Mouse (Mus musculus) urinary bladder, adult 2 months (tissue): ENCODE results near the gene Crtc3. TPM values are rescaled to one million over a fixed set of nuclear protein-coding genes. Genes with fewer than 3 reads are reported as not detected.

Experiments
- DNase-seq: peaks from one replicate; pipeline ENCODE4 v3.0.0; 2022; ENCODE audit warnings: low spot score
- polyA plus RNA-seq: library from polyadenylated mRNA; depleted of rRNA; stranded (reverse); fragments of >200 nt; gene quantifications from 2 replicates; pipeline ENCODE4 v1.2.3, GENCODE M21; 2012

Gene Crtc3
- polyA plus RNA-seq, 1 experiment: 12.0 TPM

GRCm38 (mm10) chr7:80602574-80602973, 86.1 kb downstream of the Crtc3 start:
- DNase-seq: no peak

- DNase-seq: no peak
These were observed 90.2 kb downstream of the Crtc3 start for GRCm38 (mm10) chr7:80598436-80598985.

- no peak for DNase-seq
These were observed 90.8 kb downstream of the Crtc3 start for GRCm38 (mm10) chr7:80597900-80598299.

GRCm38 (mm10) chr7:80589054-80589746, 99.5 kb downstream of the Crtc3 start:
- no peak for DNase-seq

GRCm38 (mm10) chr7:80587684-80588083, 101.0 kb downstream of the Crtc3 start:
- DNase-seq: no peak

GRCm38 (mm10) chr7:80586681-80587660, 101.7 kb downstream of the Crtc3 start:
- no peak for DNase-seq

- no peak for DNase-seq
These were observed 102.5 kb downstream of the Crtc3 start for GRCm38 (mm10) chr7:80586161-80586560.

- no peak for DNase-seq
These were observed 103.3 kb downstream of the Crtc3 start for GRCm38 (mm10) chr7:80585380-80585779.

GRCm38 (mm10) chr7:80583981-80584380, 104.7 kb downstream of the Crtc3 start:
- DNase-seq: no peak

GRCm38 (mm10) chr7:80582821-80583451, 105.7 kb downstream of the Crtc3 start:
- no peak for DNase-seq

- no peak for DNase-seq
These were observed 108.3 kb downstream of the Crtc3 start for GRCm38 (mm10) chr7:80580368-80580767.

GRCm38 (mm10) chr7:80577417-80577980, 111.2 kb downstream of the Crtc3 start:
- DNase-seq: no peak

- no peak for DNase-seq
These were observed 112.1 kb downstream of the Crtc3 start for GRCm38 (mm10) chr7:80576626-80577025.

GRCm38 (mm10) chr7:80575750-80576149, 112.9 kb downstream of the Crtc3 start:
- DNase-seq: no peak

- no peak for DNase-seq
These were observed 115.6 kb downstream of the Crtc3 start for GRCm38 (mm10) chr7:80573076-80573475.

- DNase-seq: no peak
These were observed 120.7 kb downstream of the Crtc3 start for GRCm38 (mm10) chr7:80567982-80568381.

- no peak for DNase-seq
These were observed 126.7 kb downstream of the Crtc3 start for GRCm38 (mm10) chr7:80561931-80562330.

- DNase-seq: no peak
These were observed 127.4 kb downstream of the Crtc3 start for GRCm38 (mm10) chr7:80561271-80561670.

- DNase-seq: no peak
These were observed 130.1 kb downstream of the Crtc3 start for GRCm38 (mm10) chr7:80558572-80558971.

GRCm38 (mm10) chr7:80558101-80558500, 130.6 kb downstream of the Crtc3 start:
- DNase-seq: no peak

GRCm38 (mm10) chr7:80557161-80557560, 131.5 kb downstream of the Crtc3 start:
- no peak for DNase-seq

GRCm38 (mm10) chr7:80556166-80556565, 132.5 kb downstream of the Crtc3 start:
- DNase-seq: no peak
